Mouse (Mus musculus) gastrocnemius, postnatal 10 days (tissue): Measurements from ENCODE around the gene Nucks1. TPM values are rescaled to one million over a fixed set of nuclear protein-coding genes. Genes with fewer than 3 reads are reported as not detected.
"Not testable (repeated sequence)": the region's sequence is repeated elsewhere in the genome, so short reads cannot be mapped to it uniquely, and the experiment has no call there.

Experiments
- DNase-seq: peaks from one replicate; pipeline ENCODE4 v3.0.0; 2021; ENCODE audit warnings: mixed read lengths
- long read RNA-seq, 2 experiments: library from polyadenylated mRNA; stranded (forward); transcript quantifications; one replicate each; pipeline ENCODE4 v2.0.0; 2021
- total RNA-seq, 2 experiments: library from RNA; stranded (reverse); gene quantifications; 2 replicates each; pipeline ENCODE4 v1.2.3; 2021

Nucks1 gene
- 100 to 1,000 TPM; 102 to 105 TPM for total RNA-seq
- long read RNA-seq, experiment 1, full-length matches to known transcripts = 20 of 25 reads
- long read RNA-seq, experiment 1, partial matches to known transcripts = 0 of 25 reads
- long read RNA-seq, experiment 1, other reads (novel, unspliced or antisense) = 5 of 25 reads
- long read RNA-seq, experiment 2, full-length matches to known transcripts = 16 of 19 reads
- long read RNA-seq, experiment 2, partial matches to known transcripts = 1 of 19 reads
- long read RNA-seq, experiment 2, other reads (novel, unspliced or antisense) = 2 of 19 reads

DNA sequence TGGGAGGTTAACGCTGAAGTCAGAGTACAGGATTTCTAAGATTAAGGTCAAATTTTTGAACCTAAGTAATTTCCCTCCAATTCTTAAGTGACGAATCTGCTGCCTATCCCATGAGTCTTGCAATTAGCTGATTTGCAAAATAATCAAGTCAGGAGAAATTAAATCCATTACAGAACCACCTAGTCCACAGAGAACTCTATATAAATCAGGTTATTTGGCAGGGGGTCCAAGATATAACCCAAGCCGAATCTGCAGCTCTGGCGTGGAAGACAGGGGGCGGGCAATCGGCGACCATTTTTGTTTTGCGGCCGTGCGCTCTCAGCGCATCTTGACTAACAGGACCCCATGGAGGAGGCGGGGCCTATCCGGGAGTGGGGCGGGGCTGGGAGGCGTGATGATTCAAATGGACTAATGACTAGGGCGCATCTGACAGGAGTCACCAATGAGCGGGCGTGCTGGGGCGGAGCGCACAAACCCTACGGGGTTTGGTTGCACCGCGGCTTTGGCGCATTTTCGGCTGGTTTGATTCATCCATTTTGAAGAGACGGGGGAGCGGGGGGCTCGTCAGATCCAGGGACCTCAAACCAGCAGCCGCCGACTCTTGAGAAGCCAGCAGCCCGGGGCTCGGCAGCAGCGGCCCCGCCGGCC is at the start of gene Nucks1:
TSS of gene Nucks1 (plus strand) at position 534 of the 648 bp plus-strand sequence.
- DNase-seq = peak; percentile 99

DNA sequence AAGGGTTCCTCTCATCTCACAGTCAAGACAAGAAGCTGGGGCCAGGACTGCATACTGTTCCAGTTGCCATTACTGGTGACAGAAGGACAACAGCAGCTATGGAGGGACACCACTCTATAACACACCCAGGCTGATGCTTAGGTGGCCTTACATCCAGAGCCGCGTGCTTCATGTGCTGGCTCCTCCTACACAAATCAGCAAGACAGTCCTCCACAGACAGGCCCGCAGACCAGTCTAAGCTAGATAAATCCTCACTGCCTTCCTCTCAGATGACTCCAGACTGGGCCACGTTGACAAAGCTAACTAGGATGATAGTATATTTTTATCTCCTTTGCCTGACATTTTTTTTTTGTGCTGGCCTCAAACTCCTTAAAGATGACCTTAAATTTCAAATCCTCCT is 48.5 kb upstream of the Nucks1 start:
- no peak for DNase-seq

DNA sequence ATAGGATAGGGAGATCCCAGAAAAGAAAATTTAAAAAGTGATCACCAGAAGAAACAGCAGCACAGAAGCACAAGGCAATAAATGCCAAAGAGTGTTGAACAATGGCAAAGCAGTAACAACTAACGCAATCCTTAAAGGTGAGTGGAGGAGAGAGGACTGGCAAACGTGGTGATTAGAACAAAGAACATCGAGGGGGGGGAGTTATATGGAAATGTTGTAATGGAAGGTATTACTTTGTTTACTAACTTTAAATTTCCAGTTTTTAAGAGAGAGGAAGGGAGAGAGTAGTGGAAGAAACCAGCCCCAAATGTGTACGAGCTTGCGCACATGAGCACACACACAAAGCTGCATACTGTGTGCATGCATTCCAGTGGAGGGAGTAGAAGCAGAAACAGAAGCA is 44.7 kb upstream of the Nucks1 start:
- no peak for DNase-seq

DNA sequence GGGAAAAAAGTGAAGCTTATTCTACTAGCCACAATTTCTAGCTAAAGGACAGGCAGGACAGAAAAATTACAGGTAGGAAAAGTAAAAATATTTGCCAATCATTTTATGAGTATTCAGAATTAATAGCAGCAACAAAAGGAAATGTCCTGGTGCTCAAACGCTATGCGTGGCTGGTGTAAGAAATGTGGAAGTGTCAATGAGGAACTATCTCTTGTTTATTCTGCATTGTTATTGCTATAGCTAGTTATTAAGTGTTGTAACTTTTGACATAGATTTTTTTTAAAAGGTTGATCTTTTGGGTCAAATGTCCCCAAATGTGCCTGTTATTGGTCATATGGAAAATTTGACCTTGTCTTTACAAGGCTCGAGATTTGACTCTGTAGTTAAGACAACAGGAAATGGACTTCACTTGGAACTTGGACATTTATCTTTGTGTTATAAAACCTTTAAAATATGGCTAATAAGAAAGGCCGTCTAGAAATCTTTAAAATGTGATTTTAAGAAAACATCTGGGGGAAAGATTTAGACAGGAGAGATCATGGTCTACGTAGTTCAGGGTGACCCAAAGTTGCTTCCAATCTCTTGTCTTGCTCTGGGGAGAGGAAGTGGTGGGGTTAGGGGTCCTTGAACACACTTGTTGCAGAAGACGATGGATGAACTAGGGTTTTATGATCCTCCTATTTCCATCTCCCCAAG is 43.9 kb upstream of the Nucks1 start:
- DNase-seq = no peak

DNA sequence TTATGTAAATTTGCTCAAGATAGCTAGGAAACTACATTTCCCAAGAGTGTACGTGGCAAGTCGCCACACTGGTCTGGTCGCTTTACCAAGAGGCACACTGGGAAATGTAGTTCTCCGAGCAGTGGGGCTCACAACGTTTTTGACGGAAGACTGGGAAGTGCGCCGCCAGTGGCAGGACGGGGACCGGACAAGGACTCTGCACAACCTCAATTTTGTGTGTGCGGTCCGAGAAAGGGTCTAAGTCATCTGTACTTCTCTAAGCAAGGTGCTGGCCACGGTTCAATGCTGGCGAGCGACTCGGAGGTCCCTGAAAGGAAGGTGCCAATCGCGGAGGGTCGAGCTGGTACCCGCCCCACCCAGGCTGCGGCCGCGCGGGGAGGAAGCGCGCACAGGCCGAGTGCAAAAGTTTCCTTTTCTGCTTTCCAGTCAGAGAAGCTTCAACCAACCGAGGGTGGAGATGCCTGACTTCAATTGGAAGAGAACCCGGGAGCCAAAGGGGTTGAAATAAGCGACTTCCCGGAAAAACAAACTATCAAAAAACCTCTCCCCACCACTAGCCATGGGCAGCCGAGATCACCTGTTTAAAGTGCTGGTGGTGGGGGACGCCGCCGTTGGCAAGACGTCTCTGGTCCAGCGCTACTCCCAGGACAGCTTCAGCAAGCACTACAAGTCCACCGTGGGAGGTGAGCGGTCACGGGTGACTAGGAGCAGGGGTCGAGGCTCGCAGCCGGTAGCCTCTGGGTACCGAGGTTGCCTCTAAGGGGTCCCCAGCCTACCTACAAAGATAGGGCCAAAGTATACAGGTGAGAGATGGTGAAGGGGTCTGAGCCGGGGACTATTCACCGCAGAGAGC is 43.0 kb upstream of the Nucks1 start, which contains the start of gene Rab29:
TSS of gene Rab29 (plus strand) at position 132 of the 853 bp plus-strand sequence.
- peak; percentile 94 for DNase-seq

DNA sequence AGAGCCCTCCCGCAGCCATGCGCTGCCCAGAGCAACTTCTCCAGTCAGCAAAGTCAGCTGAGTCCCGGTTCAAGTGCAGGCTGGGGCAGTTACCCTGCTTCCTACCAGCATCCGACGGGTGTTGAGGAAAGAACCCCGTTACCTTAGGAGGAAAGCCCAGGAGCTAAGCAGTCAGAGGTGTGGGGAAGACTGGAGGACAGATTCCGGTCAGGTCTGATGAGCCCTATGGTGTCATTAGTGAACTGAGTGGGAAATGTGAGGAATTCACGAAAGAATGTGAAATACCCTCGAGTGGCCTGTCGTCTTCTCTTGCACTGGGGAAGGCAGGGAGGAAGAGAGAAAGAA is 42.4 kb upstream of the Nucks1 start:
- DNase-seq = no peak

DNA sequence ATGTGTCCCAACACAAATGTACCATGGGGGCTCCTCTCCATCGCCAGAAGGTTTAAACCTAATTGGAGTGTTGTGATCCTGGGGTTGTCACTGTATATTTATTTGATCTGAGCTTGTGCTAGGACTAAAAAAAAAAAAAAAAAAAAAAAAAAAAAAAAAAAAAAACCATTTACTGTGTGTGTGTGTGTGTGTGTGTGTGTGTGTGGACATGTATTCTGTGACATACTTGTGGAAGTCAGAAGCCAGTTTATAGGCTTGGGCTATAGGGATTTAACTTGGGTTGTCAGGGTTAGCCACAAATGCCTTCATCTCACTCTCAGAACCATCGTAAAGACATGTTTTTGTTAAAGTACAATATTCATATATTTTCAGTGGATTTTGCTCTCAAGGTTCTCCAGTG is 40.8 kb upstream of the Nucks1 start:
- DNase-seq = no peak

DNA sequence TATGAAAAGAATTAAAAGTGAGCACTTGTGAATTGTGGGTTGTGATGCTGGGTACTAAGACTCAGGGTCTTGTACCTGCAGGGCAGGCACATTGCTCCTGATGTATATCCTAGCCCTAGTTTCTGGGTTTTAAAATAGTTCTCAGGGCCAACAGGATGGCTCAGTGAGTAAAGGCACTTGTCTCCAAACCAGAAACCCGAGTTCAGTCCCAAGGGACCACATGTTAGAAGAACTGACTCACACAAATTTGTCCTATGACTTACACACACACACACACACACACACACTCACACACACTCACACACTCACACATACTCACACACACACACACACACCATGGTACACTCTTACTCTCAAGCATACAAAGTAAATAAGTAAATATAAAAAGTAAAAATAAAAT is 37.5 kb upstream of the Nucks1 start:
- no peak for DNase-seq

DNA sequence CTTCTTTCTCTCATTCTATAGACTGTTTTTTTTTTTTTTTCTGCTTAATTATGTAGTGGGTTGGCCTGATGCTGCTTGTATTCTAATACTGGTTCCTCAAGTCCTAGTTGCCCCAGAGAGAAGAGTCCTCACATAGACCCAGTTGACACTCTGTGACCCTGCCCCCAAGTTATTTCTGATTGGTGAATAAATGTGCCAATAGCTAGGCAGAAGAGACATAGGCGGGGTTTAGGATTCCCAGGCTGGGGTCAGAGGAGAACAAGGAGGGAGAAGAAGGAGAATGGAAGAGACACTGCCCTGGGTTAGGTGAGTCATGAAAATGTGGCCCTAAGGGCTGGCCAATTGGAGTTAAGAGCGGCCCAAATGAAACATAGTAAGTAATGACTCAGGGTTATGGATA is 30.5 kb upstream of the Nucks1 start:
- DNase-seq = no peak

DNA sequence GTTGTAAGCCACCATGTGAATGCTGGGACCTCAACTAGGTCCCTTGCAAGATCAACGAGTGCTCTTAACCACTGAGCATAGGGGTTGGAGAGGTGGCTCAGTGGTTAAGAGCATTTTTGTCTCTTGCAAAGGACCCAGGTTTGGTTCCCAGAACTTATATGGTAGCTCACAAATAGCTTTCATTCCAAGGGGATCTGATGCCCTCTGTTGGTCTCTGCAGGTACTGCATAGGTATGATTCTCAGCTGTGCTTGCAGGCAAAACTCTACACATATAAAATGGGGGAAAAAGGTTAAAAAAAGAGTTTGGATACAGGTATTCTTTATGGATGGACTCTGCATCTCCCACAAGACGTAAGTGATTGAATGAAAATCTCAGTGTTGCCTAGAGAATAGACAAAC is 27.5 kb upstream of the Nucks1 start:
- peak; percentile 8 for DNase-seq

DNA sequence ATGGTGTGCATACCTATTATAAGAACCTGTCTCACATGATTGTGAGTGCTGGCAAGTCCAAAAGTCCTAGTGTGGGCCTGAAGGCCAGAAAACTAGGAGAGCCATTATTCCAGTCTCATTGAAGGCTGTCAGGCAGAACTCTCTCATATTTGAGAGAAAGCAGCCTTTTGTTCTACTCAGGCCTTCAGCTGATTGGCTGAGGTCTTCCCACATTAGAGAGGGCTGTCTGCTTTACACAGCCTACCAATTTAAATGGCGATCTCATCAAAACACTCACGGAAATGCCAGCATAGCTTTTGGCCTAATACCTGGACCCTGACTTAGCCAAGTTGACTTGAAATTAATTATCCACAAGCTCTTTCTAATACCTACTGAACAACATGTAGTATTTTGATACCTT is 24.2 kb upstream of the Nucks1 start:
- no peak for DNase-seq

DNA sequence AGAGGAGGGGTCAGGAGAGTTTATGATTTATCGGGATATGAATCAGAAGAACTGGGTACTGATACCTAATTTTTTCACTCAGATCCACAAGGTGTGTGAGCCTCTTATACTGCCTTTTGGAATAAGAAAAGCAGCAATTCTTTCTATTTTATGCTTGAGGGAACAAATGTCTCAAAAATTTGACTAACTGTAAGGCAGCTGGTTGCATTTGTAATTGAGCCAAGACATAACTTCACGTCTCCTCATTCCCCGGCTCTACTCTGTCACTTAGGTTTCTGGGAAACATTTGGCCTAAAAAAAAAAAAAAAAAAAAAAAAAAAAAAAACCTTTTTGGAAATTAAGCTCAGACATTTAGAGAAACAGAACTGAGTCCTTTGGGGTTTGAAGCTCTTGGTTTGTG is 23.7 kb upstream of the Nucks1 start:
- DNase-seq = no peak

DNA sequence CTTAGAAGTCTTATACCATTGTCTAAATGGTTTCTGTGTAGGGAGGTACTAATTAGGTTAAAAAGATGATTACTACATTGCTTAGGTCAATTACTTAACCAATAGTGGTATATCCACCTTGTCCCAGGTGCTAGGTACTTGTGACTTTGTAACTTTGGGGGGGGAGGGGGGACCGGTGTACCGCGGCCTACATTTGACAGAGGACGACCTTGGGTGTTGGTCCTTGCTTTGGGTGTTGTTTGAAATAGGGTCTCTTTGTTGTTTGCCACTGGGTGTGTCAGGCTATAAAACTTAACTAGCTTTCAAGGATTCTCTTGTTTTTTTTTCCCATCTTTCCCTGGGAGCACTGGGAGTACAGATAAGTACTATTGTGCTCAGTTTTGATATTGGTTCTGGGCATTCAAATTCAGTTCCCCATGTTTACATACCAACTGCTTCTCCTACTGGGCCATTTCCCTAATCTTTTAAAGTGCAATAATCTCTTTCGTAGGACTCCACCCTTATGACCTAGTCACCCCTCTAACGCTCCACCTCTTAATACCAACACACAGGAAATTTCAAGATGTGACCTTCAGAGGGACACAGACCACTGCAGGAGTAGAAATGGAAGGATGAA is 20.2 kb upstream of the Nucks1 start:
- no peak for DNase-seq

DNA sequence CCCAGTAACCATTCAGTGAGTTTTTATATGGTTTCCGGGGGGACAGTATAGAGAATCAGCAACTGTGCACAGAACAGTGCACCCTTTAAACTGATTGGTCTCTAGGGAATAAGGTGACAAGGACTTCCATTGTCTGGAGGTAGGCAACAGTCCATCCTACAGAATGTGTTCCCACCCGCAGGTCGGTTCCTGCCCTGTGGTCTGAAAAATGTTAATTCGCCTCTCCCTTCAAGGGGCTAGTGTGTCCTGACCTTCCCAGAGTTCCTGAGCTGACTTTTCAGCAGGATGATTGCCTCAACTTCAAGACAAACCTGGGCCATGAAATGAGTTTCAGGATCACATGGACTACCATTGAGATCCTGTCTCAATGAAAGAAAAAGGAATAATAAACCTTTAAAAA is 18.9 kb upstream of the Nucks1 start:
- no peak for DNase-seq

DNA sequence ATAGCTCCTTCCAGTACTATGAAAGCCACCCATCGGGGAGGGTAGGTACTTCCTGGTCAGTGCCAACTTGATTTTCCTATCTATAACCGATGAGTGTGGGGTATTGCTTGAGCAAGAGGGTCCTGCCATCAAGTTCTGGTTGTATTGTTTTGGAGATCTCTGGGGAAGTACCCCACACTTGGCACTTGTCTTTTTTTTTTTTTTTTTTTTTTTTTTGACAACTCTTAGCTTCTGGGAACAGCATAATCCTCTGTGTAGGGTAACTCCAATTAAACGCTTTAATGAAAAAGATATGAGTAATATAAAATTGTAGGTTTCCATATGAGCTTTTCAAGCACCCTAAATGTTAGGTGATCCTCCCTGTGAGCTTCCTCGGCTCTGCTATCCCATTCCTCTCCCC is 7.7 kb upstream of the Nucks1 start:
- no peak for DNase-seq

DNA sequence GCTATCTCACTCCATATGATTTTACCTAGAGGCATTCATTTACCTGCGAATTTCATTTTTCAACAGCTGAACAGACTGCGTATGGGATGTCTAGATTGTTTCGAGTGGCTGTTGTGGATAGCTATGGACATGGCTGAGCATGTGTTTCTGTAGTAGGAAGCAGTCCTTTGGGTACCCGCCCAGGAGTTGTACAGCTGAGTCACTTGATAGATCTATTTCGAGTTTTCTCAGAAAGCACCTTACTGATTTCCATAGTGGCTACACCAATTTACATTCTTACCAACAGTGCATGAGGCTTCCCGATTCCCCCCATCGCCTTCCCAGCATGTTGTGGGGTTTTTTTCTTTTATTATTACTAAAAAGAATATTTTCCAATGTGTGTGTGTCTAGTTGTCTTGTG is 7.1 kb upstream of the Nucks1 start:
- DNase-seq = no peak

DNA sequence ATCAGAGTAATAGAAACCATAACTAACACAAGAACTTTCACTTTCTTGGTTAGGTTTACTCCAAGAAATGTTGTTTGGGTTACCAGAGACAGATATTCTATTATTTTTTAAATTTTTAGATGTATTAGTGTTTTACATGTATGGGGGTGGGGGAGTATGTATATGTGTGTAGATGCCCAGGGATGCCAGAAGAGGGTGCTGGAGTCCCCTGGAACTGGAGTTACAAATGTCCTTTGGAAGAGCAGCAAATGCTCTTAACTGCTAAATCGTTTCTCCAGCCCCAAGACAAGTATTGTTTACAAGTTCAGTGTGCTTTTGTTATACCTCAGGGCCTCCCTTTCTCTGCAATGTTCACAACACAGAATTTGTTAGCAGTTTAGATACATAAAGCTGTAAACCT is 4.8 kb upstream of the Nucks1 start:
- DNase-seq = no peak

DNA sequence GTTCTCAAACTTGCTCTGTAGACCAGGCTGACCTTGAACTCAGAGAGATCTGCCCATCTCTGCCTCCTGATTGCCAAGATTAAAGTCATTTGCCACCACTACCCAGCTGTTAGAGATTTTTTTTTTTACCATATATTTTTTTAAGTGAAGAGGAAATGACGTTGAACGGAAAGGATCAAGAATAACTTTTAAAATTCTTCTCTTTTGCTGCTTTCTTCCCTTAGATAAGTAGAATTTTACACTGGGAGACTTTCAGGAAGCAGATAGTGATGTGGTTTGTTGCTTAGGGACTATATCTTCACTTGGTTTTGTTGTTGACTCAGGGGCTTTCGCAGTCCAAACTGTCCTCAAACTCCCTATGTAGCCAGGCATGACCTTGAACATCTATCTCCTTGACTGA is 1.9 kb upstream of the Nucks1 start:
- DNase-seq = no peak

DNA sequence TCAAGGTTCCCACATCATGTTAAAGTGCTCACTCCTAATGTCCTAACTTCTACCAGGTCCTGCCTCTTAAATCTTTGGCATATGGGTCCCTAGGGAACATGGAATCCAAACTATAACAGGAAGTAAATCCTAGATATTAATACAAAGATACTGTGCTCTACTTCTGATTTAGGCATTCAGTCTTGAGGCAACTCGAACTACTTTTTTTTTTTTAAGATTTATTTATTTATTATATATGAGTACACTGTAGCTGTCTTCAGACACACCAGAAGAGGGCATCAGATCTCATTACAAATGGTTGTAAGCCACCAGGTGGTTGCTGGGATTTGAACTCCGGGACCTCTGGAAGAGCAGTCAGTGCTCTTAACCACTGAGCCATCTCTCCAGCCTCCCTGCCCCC is 1.1 kb upstream of the Nucks1 start:
- not testable (repeated sequence) for DNase-seq

DNA sequence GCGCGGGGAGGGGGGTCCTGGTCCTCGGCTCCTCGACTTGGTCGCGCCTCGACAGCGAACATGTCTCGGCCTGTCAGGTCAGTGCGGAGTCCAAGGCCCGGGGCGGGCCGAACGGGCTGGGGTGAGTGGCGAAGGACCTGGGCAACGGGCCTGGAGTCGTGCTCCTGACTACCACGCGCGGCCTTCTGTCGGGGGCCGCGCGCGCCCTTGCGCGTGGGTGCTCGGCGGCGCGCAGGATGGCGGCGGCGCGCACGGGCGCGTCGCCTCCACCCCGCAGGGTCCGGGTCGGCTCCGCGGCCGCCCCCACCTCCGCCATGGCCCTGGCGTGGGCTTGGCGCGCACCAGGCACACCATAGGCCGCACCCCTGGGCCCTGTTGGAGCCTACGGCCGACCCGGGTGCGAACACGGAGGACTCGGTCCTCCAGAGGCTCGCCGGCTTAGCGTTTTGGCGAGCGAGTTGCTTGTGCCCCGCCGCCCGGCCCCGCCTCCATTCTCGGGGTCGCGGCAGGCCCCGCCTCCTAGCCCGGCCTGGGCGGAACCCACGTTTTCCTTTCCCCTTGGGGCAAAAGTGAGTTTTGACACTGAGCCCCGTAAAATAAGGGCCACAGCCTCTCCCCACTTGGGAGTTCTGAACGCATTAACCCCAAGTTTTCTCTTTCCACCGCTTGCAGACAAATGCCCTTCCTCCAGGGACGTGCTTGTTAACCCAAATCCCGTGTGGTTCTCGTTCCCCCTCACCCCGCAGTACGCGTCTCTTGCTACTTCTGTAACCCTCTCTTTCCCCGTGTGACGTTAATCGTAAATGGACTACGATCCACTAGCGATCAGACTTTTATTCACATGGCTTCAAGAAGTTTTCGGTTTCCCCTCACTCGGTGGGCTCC is 582 bp downstream of the Nucks1 start:
- DNase-seq = peak; percentile 82

DNA sequence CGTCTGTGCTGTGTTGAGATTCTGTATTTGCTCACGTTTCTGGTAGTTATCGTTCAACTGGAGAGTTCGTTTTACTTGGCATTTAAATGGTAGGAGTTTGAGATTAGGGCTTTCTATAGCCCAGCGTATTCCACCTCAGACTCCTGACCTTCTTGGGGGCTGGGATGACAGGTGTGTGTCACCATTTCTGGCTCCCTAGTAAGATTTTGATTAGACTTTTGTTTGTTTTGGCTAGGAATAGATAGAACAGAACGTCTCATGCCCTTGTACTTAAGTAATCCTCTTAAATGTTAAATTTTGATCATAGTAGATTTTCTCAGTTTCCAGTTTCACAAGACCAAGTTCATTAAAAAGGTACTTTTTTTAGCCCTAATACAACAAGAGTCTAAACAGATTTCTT is 7.3 kb downstream of the Nucks1 start:
- DNase-seq = no peak
